Mouse (Mus musculus) limb, embryonic 14.5 days (tissue): ENCODE results near the gene Rfx4. TPM values are rescaled to one million over a fixed set of nuclear protein-coding genes. Genes with fewer than 3 reads are reported as not detected.

Experiments used
- ATAC-seq: fragments of 200-750 bp; cut with Nextera tagmentation; 2 replicates; pipeline ENCODE4 v1.8.0; 2017; ENCODE audit warnings: low read depth, moderate number of reproducible peaks, moderate TSS enrichment; ENCODE audit not compliant: low FRiP score
- DNase-seq: peaks from one replicate; pipeline ENCODE4 v3.0.0-alpha.2; 2015; ENCODE audit warnings: low spot score
- H3K27ac ChIP-seq: fragments of 300-500 bp; sonication (generic); replicated peaks from 2 replicates; pipeline ENCODE4 v1.5.1; 2014; ENCODE audit warnings: low read depth, mild to moderate bottlenecking, low read length, moderate library complexity, mixed read lengths
- H3K27me3 ChIP-seq: fragments of 300-500 bp; sonication (generic); 2 replicates; pipeline ENCODE4 v1.6.1; 2014; ENCODE audit warnings: low read length, mixed read lengths; ENCODE audit not compliant: control insufficient read depth, insufficient read depth
- H3K36me3 ChIP-seq: fragments of 300-500 bp; sonication (generic); 2 replicates; pipeline ENCODE4 v1.6.1; 2014; ENCODE audit warnings: mild to moderate bottlenecking, low read length, moderate library complexity, mixed read lengths; ENCODE audit not compliant: control insufficient read depth, insufficient read depth
- H3K4me1 ChIP-seq: fragments of 300-500 bp; sonication (generic); 2 replicates; pipeline ENCODE4 v1.6.1; 2014; ENCODE audit warnings: antibody characterized with exemption, low read length, mixed read lengths; ENCODE audit not compliant: control insufficient read depth, insufficient read depth
- H3K4me2 ChIP-seq: fragments of 300-500 bp; sonication (generic); replicated peaks from 2 replicates; pipeline ENCODE4 v1.6.1; 2014; ENCODE audit warnings: low read depth, mild to moderate bottlenecking, low read length, moderate library complexity; ENCODE audit not compliant: severe bottlenecking
- H3K4me3 ChIP-seq: fragments of 300-500 bp; sonication (generic); replicated peaks from 2 replicates; pipeline ENCODE4 v1.5.1; 2014; ENCODE audit warnings: low read length
- H3K9ac ChIP-seq: fragments of 300-500 bp; sonication (generic); 2 replicates; pipeline ENCODE4 v1.6.1; 2014; ENCODE audit warnings: mild to moderate bottlenecking, low read depth, low read length, moderate library complexity; ENCODE audit not compliant: severe bottlenecking
- H3K9me3 ChIP-seq: fragments of 300-500 bp; sonication (generic); 2 replicates; pipeline ENCODE4 v1.6.1; 2016; ENCODE audit warnings: low read length; ENCODE audit not compliant: control insufficient read depth
- POLR2A ChIP-seq: fragments of 200-500 bp; IDR thresholded peaks from 2 replicates; pipeline ENCODE4 v1.8.0; 2012; ENCODE audit warnings: inconsistent platforms, mild to moderate bottlenecking, moderate library complexity, borderline replicate concordance; ENCODE audit not compliant: insufficient read depth, insufficient read length; ENCODE audit errors: extremely low read depth
- WGBS: fragments of 180-500 bp; shearing (Covaris S2); extraction: QIAGEN DNeasy Blood & Tissue Kit; methylation state at CpG from one replicate; pipeline ENCODE4 v1.1.7; 2014; 5-methylcytosine and 5-hydroxymethylcytosine counted together
- polyA plus RNA-seq, 2 experiments: library from polyadenylated mRNA; depleted of rRNA in 1 of 2; stranded (reverse) in 1 of 2; unstranded in 1 of 2; fragments of >200 nt; fragmentation: Nextera tagmentation in 1 of 2; extraction: Ambion mirVana in 1 of 2; gene quantifications; 2 replicates each; pipeline versions ENCODE4 v1.2.1 to v1.2.3; 2012 to 2014

Rfx4 gene
- polyA plus RNA-seq, 2 experiments: 0.12 to 0.41 TPM

GRCm38 (mm10) chr10:84772380-84773130 lies 16.7 kb downstream of the Rfx4 start:
- Histone ChIP-seq H3K27me3 (no peaks in the 10 kb centered on the region), H3K9me3 (no peaks in the 10 kb centered on the region), H3K27ac (no peak overlapping the region), H3K4me1 (no peaks in the 10 kb centered on the region), H3K9ac (no peak overlapping the region), H3K4me3 (no peak overlapping the region), H3K36me3 (no peaks in the 10 kb centered on the region), H3K4me2 (no peak overlapping the region)
- no peak for TF ChIP-seq POLR2A
- ATAC-seq: no peak
- no peak for DNase-seq
- WGBS: 76% methylated on average over 4 of the region's 4 CpGs

- H3K4me3 ChIP-seq: no peak overlapping the region
These were observed 18.0 kb downstream of the Rfx4 start for GRCm38 (mm10) chr10:84773889-84774288.

GRCm38 (mm10) chr10:84774573-84774972 lies 18.7 kb downstream of the Rfx4 start:
- 86% methylated on average over 12 of the region's 12 CpGs for WGBS
- Histone ChIP-seq H3K27me3 (no peaks in the 10 kb centered on the region), H3K9ac (no peak overlapping the region), H3K4me3 (no peak overlapping the region), H3K27ac (no peak overlapping the region), H3K4me1 (no peaks in the 10 kb centered on the region), H3K9me3 (no peaks in the 10 kb centered on the region), H3K4me2 (no peak overlapping the region), H3K36me3 (no peaks in the 10 kb centered on the region)
- DNase-seq (no peak), ATAC-seq (no peak)
- TF ChIP-seq POLR2A: no peak

More at GRCm38 (mm10) chr10:84773889-84774288, 18.0 kb downstream of the Rfx4 start:
- Histone ChIP-seq H3K36me3 (no peaks in the 10 kb centered on the region), H3K9me3 (no peaks in the 10 kb centered on the region), H3K4me2 (no peak overlapping the region), H3K27me3 (no peaks in the 10 kb centered on the region), H3K27ac (no peak overlapping the region), H3K4me1 (no peaks in the 10 kb centered on the region), H3K9ac (no peak overlapping the region)
- WGBS: 81% methylated on average over 4 of the region's 4 CpGs
- DNase-seq (no peak), ATAC-seq (no peak)
- no peak for TF ChIP-seq POLR2A

- WGBS: 63% methylated on average over 5 of the region's 5 CpGs
- Histone ChIP-seq H3K4me1 (no peaks in the 10 kb centered on the region), H3K4me2 (no peak overlapping the region), H3K27me3 (no peaks in the 10 kb centered on the region), H3K36me3 (no peaks in the 10 kb centered on the region), H3K9ac (no peak overlapping the region), H3K27ac (no peak overlapping the region), H3K9me3 (no peaks in the 10 kb centered on the region), H3K4me3 (no peak overlapping the region)
- TF ChIP-seq POLR2A: no peak
- ATAC-seq (no peak), DNase-seq (no peak)
These were observed 21.2 kb downstream of the Rfx4 start for GRCm38 (mm10) chr10:84777109-84777508.

GRCm38 (mm10) chr10:84777974-84778373 lies 22.1 kb downstream of the Rfx4 start:
- Histone ChIP-seq H3K36me3 (no peaks in the 10 kb centered on the region), H3K4me2 (no peak overlapping the region), H3K27me3 (no peaks in the 10 kb centered on the region), H3K9me3 (no peaks in the 10 kb centered on the region), H3K4me1 (no peaks in the 10 kb centered on the region), H3K9ac (no peak overlapping the region), H3K4me3 (no peak overlapping the region), H3K27ac (no peak overlapping the region)
- 79% methylated on average over 7 of the region's 7 CpGs for WGBS
- ATAC-seq (no peak), DNase-seq (no peak)
- no peak for TF ChIP-seq POLR2A

GRCm38 (mm10) chr10:84780828-84781227 lies 25.0 kb downstream of the Rfx4 start:
- Histone ChIP-seq H3K4me2 (no peak overlapping the region), H3K4me3 (no peak overlapping the region), H3K9ac (no peak overlapping the region), H3K27me3 (no peaks in the 10 kb centered on the region), H3K4me1 (no peaks in the 10 kb centered on the region), H3K27ac (no peak overlapping the region), H3K9me3 (no peaks in the 10 kb centered on the region), H3K36me3 (no peaks in the 10 kb centered on the region)
- no peak for ATAC-seq
- 86% methylated on average over 4 of the region's 4 CpGs for WGBS
- no peak for TF ChIP-seq POLR2A
- no peak for DNase-seq
